Mouse (Mus musculus): ENCODE results near the gene Dlst. TPM values are rescaled to one million over a fixed set of nuclear protein-coding genes. Genes with fewer than 3 reads are reported as not detected.

Dlst gene
- polyA plus RNA-seq, 1 experiment, result 219 TPM

GRCm38 (mm10) chr12:85101521-85102106 lies 9.0 kb upstream of the Dlst start:
- H3K79me2 ChIP-seq (ENCODE audit: control insufficient read depth, insufficient read depth), result no peaks in the 10 kb centered on the region
- no peaks in the 10 kb centered on the region for H3K36me3 ChIP-seq (ENCODE audit: control insufficient read depth, insufficient read depth)
- H3K4me3 ChIP-seq, result no peak overlapping the region
- no peak overlapping the region for H3ac ChIP-seq (ENCODE audit: control insufficient read depth, insufficient read length)
- TF ChIP-seq SRF (IDR thresholded peaks at IDR 0.05; ENCODE audit: control insufficient read depth, insufficient read length, low read depth) (no peak), MAX (IDR thresholded peaks at IDR 0.05; ENCODE audit: low read depth) (no peak), TCF12 (IDR thresholded peaks at IDR 0.05; ENCODE audit: insufficient read depth, poor library complexity, severe bottlenecking) (no peak), POLR2AphosphoS2 (IDR thresholded peaks at IDR 0.05; ENCODE audit: insufficient read length, low read depth) (no peak), USF1 (IDR thresholded peaks at IDR 0.05; ENCODE audit: low read depth) (no peak), REST (IDR thresholded peaks at IDR 0.05; ENCODE audit: insufficient read depth, insufficient read length) (no peak), E2F4 (IDR thresholded peaks at IDR 0.05; ENCODE audit: insufficient read depth) (no peak), TCF3 (IDR thresholded peaks at IDR 0.05; ENCODE audit: insufficient read length, low read depth) (no peak), MYOD1 (IDR thresholded peaks at IDR 0.05; ENCODE audit: control insufficient read depth in 1 of 3, insufficient read length in 2 of 3, low read depth in 2 of 3) (no peak), MYOG (IDR thresholded peaks at IDR 0.05; ENCODE audit: control insufficient read depth in 1 of 3, insufficient read depth in 1 of 3, insufficient read length in 2 of 3, low read depth in 2 of 3) (no peak), POLR2A (IDR thresholded peaks at IDR 0.05; ENCODE audit: insufficient read length, low read depth) (no peak), CEBPB (IDR thresholded peaks at IDR 0.05; ENCODE audit: insufficient read depth, poor library complexity, severe bottlenecking) (no peak)
- no peaks in the 10 kb centered on the region for H3K27me3 ChIP-seq (ENCODE audit: control insufficient read depth, insufficient read depth, insufficient read length)
- H3K4me2 ChIP-seq (ENCODE audit: low read depth), result no peak overlapping the region

GRCm38 (mm10) chr12:85103096-85103495 lies 7.5 kb upstream of the Dlst start:
- no peaks in the 10 kb centered on the region for H3K36me3 ChIP-seq (ENCODE audit: control insufficient read depth, insufficient read depth)
- H3K4me3 ChIP-seq, result no peak overlapping the region
- H3ac ChIP-seq (ENCODE audit: control insufficient read depth, insufficient read length), result no peak overlapping the region

GRCm38 (mm10) chr12:85104789-85105188 lies 5.8 kb upstream of the Dlst start:
- Histone ChIP-seq H3K36me3 (ENCODE audit: control insufficient read depth, insufficient read depth) (no peaks in the 10 kb centered on the region), H3K4me2 (ENCODE audit: low read depth) (no peak overlapping the region), H3ac (ENCODE audit: control insufficient read depth, insufficient read length) (no peak overlapping the region), H3K79me2 (ENCODE audit: control insufficient read depth, insufficient read depth) (no peaks in the 10 kb centered on the region), H3K4me3 (no peak overlapping the region), H3K27me3 (ENCODE audit: control insufficient read depth, insufficient read depth, insufficient read length) (no peaks in the 10 kb centered on the region)
- TF ChIP-seq MAX (IDR thresholded peaks at IDR 0.05; ENCODE audit: low read depth) (no peak), USF1 (IDR thresholded peaks at IDR 0.05; ENCODE audit: low read depth) (no peak), TCF12 (IDR thresholded peaks at IDR 0.05; ENCODE audit: insufficient read depth, poor library complexity, severe bottlenecking) (no peak), CEBPB (IDR thresholded peaks at IDR 0.05; ENCODE audit: insufficient read depth, poor library complexity, severe bottlenecking) (no peak), TCF3 (IDR thresholded peaks at IDR 0.05; ENCODE audit: insufficient read length, low read depth) (no peak), SRF (IDR thresholded peaks at IDR 0.05; ENCODE audit: control insufficient read depth, insufficient read length, low read depth) (no peak), MYOG (IDR thresholded peaks at IDR 0.05; ENCODE audit: control insufficient read depth in 1 of 3, insufficient read depth in 1 of 3, insufficient read length in 2 of 3, low read depth in 2 of 3) (no peak), POLR2AphosphoS2 (IDR thresholded peaks at IDR 0.05; ENCODE audit: insufficient read length, low read depth) (no peak), REST (IDR thresholded peaks at IDR 0.05; ENCODE audit: insufficient read depth, insufficient read length) (no peak), E2F4 (IDR thresholded peaks at IDR 0.05; ENCODE audit: insufficient read depth) (no peak), POLR2A (IDR thresholded peaks at IDR 0.05; ENCODE audit: insufficient read length, low read depth) (no peak), MYOD1 (IDR thresholded peaks at IDR 0.05; ENCODE audit: control insufficient read depth in 1 of 3, insufficient read length in 2 of 3, low read depth in 2 of 3) (no peak)

More at GRCm38 (mm10) chr12:85103096-85103495, 7.5 kb upstream of the Dlst start:
- H3K79me2 ChIP-seq (ENCODE audit: control insufficient read depth, insufficient read depth), result no peaks in the 10 kb centered on the region
- TF ChIP-seq REST (IDR thresholded peaks at IDR 0.05; ENCODE audit: insufficient read depth, insufficient read length) (no peak), POLR2AphosphoS2 (IDR thresholded peaks at IDR 0.05; ENCODE audit: insufficient read length, low read depth) (no peak), TCF12 (IDR thresholded peaks at IDR 0.05; ENCODE audit: insufficient read depth, poor library complexity, severe bottlenecking) (no peak), CEBPB (IDR thresholded peaks at IDR 0.05; ENCODE audit: insufficient read depth, poor library complexity, severe bottlenecking) (no peak), E2F4 (IDR thresholded peaks at IDR 0.05; ENCODE audit: insufficient read depth) (no peak), USF1 (IDR thresholded peaks at IDR 0.05; ENCODE audit: low read depth) (no peak), MAX (IDR thresholded peaks at IDR 0.05; ENCODE audit: low read depth) (no peak), SRF (IDR thresholded peaks at IDR 0.05; ENCODE audit: control insufficient read depth, insufficient read length, low read depth) (no peak), MYOD1 (IDR thresholded peaks at IDR 0.05; ENCODE audit: control insufficient read depth in 1 of 3, insufficient read length in 2 of 3, low read depth in 2 of 3) (no peak)
- H3K27me3 ChIP-seq (ENCODE audit: control insufficient read depth, insufficient read depth, insufficient read length), result no peaks in the 10 kb centered on the region
- H3K4me2 ChIP-seq (ENCODE audit: low read depth), result no peak overlapping the region

GRCm38 (mm10) chr12:85106292-85106691 lies 4.3 kb upstream of the Dlst start:
- Histone ChIP-seq H3K27me3 (ENCODE audit: control insufficient read depth, insufficient read depth, insufficient read length) (no peaks in the 10 kb centered on the region), H3K36me3 (ENCODE audit: control insufficient read depth, insufficient read depth) (no peaks in the 10 kb centered on the region), H3K4me2 (ENCODE audit: low read depth) (no peak overlapping the region), H3K79me2 (ENCODE audit: control insufficient read depth, insufficient read depth) (peaks cover 4% of the 10 kb centered on the region), H3ac (ENCODE audit: control insufficient read depth, insufficient read length) (no peak overlapping the region), H3K4me3 (no peak overlapping the region)
- TF ChIP-seq USF1 (IDR thresholded peaks at IDR 0.05; ENCODE audit: low read depth) (no peak), MAX (IDR thresholded peaks at IDR 0.05; ENCODE audit: low read depth) (no peak), TCF12 (IDR thresholded peaks at IDR 0.05; ENCODE audit: insufficient read depth, poor library complexity, severe bottlenecking) (no peak), MYOD1 (IDR thresholded peaks at IDR 0.05; ENCODE audit: control insufficient read depth in 1 of 3, insufficient read length in 2 of 3, low read depth in 2 of 3) (no peak), TCF3 (IDR thresholded peaks at IDR 0.05; ENCODE audit: insufficient read length, low read depth) (no peak), REST (IDR thresholded peaks at IDR 0.05; ENCODE audit: insufficient read depth, insufficient read length) (no peak), POLR2A (IDR thresholded peaks at IDR 0.05; ENCODE audit: insufficient read length, low read depth) (no peak), CEBPB (IDR thresholded peaks at IDR 0.05; ENCODE audit: insufficient read depth, poor library complexity, severe bottlenecking) (no peak), POLR2AphosphoS2 (IDR thresholded peaks at IDR 0.05; ENCODE audit: insufficient read length, low read depth) (no peak), MYOG (IDR thresholded peaks at IDR 0.05; ENCODE audit: control insufficient read depth in 1 of 3, insufficient read depth in 1 of 3, insufficient read length in 2 of 3, low read depth in 2 of 3) (no peak), E2F4 (IDR thresholded peaks at IDR 0.05; ENCODE audit: insufficient read depth) (no peak)

Measured in myocyte (in vitro differentiated cells).